Mouse (Mus musculus) urinary bladder, postnatal 0 days (tissue): ENCODE results near the gene Gm19402. TPM values are rescaled to one million over a fixed set of nuclear protein-coding genes. Genes with fewer than 3 reads are reported as not detected.

Experiments
- microRNA counts: library from miRNA; unstranded; fragments of <30 nt; microRNA quantifications from one replicate; lab custom pipeline; 2016
- microRNA-seq: library from miRNA; unstranded; fragments of <30 nt; microRNA quantifications from one replicate; pipeline ENCODE4, GENCODE M21; 2016
- polyA plus RNA-seq: library from polyadenylated mRNA; unstranded; fragments of >200 nt; fragmentation: Nextera tagmentation; extraction: Ambion mirVana; gene quantifications from 2 replicates; pipeline ENCODE4 v1.2.1, GENCODE M21; 2015

Gene Gm19402
- not detected in 2 replicates for polyA plus RNA-seq

DNA sequence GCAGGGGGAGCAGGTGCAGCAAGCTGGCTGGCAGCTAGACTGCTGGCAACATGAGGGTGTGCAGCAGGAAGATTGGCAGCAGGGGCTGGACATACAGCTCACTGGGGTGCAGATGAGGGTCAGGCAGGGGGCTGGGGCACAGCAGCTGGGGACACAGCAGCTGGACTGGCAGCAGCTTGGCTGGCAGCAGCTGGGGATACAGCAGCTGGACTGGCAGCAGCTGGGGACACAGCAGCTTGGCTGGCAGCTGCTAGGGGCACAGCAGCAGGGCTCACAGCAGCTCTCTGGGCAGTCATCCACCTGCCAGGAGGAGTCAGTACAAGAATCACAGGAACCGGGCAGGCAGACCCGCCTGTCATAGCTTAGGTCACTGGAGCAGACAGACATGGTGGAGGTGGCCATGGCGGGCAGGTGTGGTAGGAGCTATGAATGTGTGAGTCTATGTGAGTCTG, at the start of gene Gm19402:
Gene Gm19402 (minus strand): TSS at position 402 of the 452 bp plus-strand sequence.

GRCm38 (mm10) chr10:77726186-77726585, 35.6 kb upstream of the Gm19402 start, which contains the start of gene Gm10100:
Gene Gm10100 (plus strand): TSS chr10:77726486.

DNA sequence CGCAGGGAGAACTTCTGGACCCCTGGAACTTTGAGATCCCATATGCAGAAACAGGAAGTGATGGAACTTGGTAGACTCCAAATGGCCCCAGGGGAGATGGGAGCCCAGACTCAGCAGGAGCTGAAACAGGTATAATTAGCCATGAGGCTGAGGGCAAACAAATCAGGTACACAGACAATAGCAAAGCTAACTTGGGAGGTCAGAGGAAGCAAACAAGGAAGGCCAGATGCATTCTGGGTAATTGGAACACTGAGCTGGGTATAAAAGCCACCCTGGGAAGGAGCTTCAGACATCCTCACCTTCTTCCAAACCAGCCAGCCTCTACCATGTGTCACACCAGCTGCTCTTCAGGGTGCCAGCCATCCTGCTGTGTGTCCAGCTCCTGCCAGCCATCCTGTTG, 29.7 kb upstream of the Gm19402 start, which contains the start of gene Krtap12-1:
Gene Krtap12-1 (plus strand): TSS at position 301 of the 400 bp plus-strand sequence.

GRCm38 (mm10) chr10:77715507-77715906, 24.9 kb upstream of the Gm19402 start, which contains the start of gene Gm10142:
Gene Gm10142 (plus strand): TSS chr10:77715807.

DNA sequence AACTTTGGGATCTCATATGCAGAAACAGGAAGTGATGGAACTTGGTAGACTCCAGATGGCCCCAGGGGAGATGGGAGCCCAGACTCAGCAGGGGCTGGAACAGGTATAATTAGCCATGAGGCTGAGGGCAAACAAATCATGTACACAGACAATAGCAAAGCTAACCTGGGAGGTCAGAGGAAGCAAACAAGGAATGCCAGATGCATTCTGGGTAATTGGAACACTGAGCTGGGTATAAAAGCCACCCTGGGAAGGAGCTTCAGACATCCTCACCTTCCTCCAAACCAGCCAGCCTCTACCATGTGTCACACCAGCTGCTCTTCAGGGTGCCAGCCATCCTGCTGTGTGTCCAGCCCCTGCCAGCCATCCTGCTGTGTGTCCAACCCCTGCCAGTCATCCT, 20.6 kb upstream of the Gm19402 start, which contains the start of gene Gm10024:
Gene Gm10024 (plus strand): TSS at position 301 of the 400 bp plus-strand sequence.

DNA sequence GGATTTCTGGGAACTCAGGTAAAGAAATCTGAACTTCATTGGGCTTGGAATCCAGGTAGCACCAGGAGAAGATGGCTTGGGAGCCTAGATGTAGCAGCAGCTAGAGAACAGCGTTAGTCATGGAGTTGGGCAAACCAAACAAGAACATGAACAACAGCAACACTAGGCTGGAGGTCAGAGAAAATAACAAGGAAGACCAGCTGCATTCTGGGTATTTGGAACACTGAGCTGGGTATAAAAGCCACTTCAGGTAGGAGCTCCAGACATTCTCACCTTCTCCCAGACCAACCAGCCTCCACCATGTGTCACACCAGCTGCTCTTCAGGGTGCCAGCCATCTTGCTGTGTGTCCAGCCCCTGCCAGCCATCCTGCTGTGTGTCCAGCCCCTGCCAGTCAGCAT, 15.8 kb upstream of the Gm19402 start, which contains the start of gene Gm10272:
Gene Gm10272 (plus strand): TSS at position 301 of the 400 bp plus-strand sequence.

DNA sequence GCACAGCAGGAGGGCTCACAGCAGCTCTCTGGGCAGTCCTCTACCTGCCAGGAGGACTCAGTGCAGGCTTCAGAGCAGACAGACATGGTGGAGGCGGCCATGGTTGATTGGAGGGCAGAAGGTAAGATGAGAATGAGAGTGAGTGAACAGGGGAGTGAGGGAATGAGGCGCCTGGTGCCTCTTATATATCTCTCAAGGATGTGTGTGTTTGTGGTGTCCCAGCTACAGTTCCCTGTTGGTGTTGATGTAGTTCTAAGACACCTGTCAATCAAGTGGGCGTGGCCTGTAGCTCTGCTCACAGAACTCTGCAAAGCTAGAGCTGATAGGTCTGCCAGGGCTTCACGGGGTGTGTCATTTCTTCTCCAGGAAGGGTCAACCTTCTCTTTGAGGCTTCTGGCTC, 6.6 kb upstream of the Gm19402 start, which contains the start of gene Gm9508:
Gene Gm9508 (minus strand): TSS at position 101 of the 400 bp plus-strand sequence.

GRCm38 (mm10) chr10:77685895-77686664, 4.5 kb downstream of the Gm19402 start, which contains the start of gene Tspear:
Gene Tspear (plus strand): TSS chr10:77686569.

MicroRNAs within 50 kb of the gene (microRNA counts, 519-probe panel; counts per million panel counts)
- 1,945 counts per million, percentile 21 among the panel's probes with 10 or more counts for microRNA mmu-miR-1930 (lab: Ali Mortazavi, UCI)

Small RNAs within 50 kb of the gene (microRNA-seq; reads per million reads assigned to microRNA genes)
- gene Mir1930 = 4.3 reads per million, percentile 7 among the genes with 10 or more reads in this experiment

Other genes with a start within 250 kb of the Gm19402 start
- gene Fam207a, start 175.0 kb downstream of the Gm19402 start, polyA plus RNA-seq = 27.7 and 28.7 TPM in 2 replicates
- 5.6 and 37.0 TPM in 2 replicates for gene Itgb2, start 160.5 kb downstream of the Gm19402 start, polyA plus RNA-seq
- gene Pttg1ip, start 109.0 kb downstream of the Gm19402 start, polyA plus RNA-seq = 150 and 154 TPM in 2 replicates
- gene Sumo3, start 84.7 kb downstream of the Gm19402 start, polyA plus RNA-seq = 184 and 190 TPM in 2 replicates
- gene Gm49325, start 84.6 kb downstream of the Gm19402 start, polyA plus RNA-seq = 5.7 and 21.3 TPM in 2 replicates
- 59.0 and 62.6 TPM in 2 replicates for gene Ube2g2, start 68.5 kb downstream of the Gm19402 start, polyA plus RNA-seq
- gene Tspear, start 4.2 kb downstream of the Gm19402 start, polyA plus RNA-seq = 0.39 and 0.67 TPM in 2 replicates
- gene Gm9508, start 6.5 kb upstream of the Gm19402 start, polyA plus RNA-seq = not detected in 2 replicates
- not detected in 2 replicates for gene Gm10272, start 15.9 kb upstream of the Gm19402 start, polyA plus RNA-seq
- gene Gm10024, start 20.7 kb upstream of the Gm19402 start, polyA plus RNA-seq = not detected in 2 replicates
- not detected in 2 replicates for gene Gm10142, start 25.1 kb upstream of the Gm19402 start, polyA plus RNA-seq
- gene Krtap12-1, start 29.8 kb upstream of the Gm19402 start, polyA plus RNA-seq = not detected in 2 replicates
- gene Gm10100, start 35.7 kb upstream of the Gm19402 start, polyA plus RNA-seq = not detected in 2 replicates
- not detected in 2 replicates for gene Gm18596, start 51.9 kb upstream of the Gm19402 start, polyA plus RNA-seq
- not detected in 2 replicates for gene Gm9736, start 60.6 kb upstream of the Gm19402 start, polyA plus RNA-seq
- gene Gm3233, start 68.9 kb upstream of the Gm19402 start, polyA plus RNA-seq = not detected in 2 replicates
- gene Gm3238, start 80.6 kb upstream of the Gm19402 start, polyA plus RNA-seq = not detected in 2 replicates
- not detected in 2 replicates for gene Gm7138, start 86.2 kb upstream of the Gm19402 start, polyA plus RNA-seq
- not detected in 2 replicates for gene Gm3250, start 91.8 kb upstream of the Gm19402 start, polyA plus RNA-seq
- gene Gm7137, start 97.4 kb upstream of the Gm19402 start, polyA plus RNA-seq = not detected in 2 replicates
- gene Gm9639, start 104.3 kb upstream of the Gm19402 start, polyA plus RNA-seq = not detected in 2 replicates
- not detected in 2 replicates for gene Gm19668, start 108.4 kb upstream of the Gm19402 start, polyA plus RNA-seq
- gene Gm9507, start 121.1 kb upstream of the Gm19402 start, polyA plus RNA-seq = not detected in 2 replicates
- not detected in 2 replicates for gene Gm2696, start 123.9 kb upstream of the Gm19402 start, polyA plus RNA-seq
- not detected in 2 replicates for gene Krtap10-4, start 136.3 kb upstream of the Gm19402 start, polyA plus RNA-seq
- not detected in 2 replicates for gene Krtap10-10, start 145.2 kb upstream of the Gm19402 start, polyA plus RNA-seq
- not detected in 2 replicates for gene Gm36176, start 156.0 kb upstream of the Gm19402 start, polyA plus RNA-seq
- gene Gm10318, start 162.1 kb upstream of the Gm19402 start, polyA plus RNA-seq = not detected in 2 replicates
- not detected in 2 replicates for gene Gm3285, start 171.2 kb upstream of the Gm19402 start, polyA plus RNA-seq
- 7.1 and 7.6 TPM in 2 replicates for gene Lrrc3, start 211.8 kb upstream of the Gm19402 start, polyA plus RNA-seq